Mouse (Mus musculus): ENCODE measurements around the gene BC049730.

Gene BC049730

DNA sequence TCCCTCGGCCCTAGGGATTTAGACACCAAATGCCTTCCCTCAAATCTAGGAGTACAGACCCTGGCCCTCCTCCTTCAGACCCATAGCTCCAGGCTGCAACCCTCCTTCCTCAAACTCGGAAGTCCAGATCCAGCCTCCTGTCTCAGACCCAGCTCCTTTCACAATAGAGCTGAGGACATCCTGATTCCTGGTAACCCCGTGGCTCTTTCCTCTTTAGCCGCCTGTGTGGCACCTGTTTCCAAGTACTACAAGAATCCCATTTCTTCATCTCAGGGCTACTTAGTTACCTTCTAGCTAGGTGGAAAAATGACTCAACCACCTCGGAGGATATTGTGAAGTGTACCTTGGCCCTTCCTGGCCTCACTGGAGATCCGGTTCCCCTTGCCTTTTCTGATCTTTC lies 52.1 kb downstream of the BC049730 start:
- ATAC-seq (ENCODE audit: insufficient number of reproducible peaks, low FRiP score, low TSS enrichment) = no peak

DNA sequence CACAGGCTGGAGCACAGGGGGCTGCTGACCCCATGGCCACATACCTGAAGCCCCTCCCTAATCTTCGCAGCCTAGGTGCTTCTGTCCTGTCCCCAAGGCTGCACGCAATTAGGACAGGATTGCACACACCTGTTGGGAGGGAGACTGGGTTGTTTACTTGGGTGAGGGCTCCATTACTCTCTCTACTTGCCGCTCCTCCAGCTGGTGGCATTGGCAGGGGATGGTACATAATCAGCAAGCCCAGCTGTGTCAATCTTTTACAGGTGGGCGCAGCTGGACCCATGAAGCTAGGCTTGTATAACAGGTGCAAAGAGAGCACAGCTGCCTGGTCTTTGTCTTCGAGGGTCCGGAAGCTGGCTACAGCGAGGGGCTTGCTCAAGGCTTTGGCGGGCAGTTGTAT lies 53.5 kb downstream of the BC049730 start:
- no peak for ATAC-seq (ENCODE audit: insufficient number of reproducible peaks, low FRiP score, low TSS enrichment)

All from cerebellum, adult (tissue).